Mouse (Mus musculus) R1 (cell line): ENCODE data around the gene Rab8b.

ENCODE experiments used
- DNase-seq: peaks from one replicate; pipeline ENCODE4 v3.0.0-alpha.2; 2018; ENCODE audit warnings: low read depth, low spot score

Rab8b gene

GRCm38 (mm10) chr9:66919382-66919971 lies at the start of gene Rab8b:
TSS of gene Rab8b (minus strand) at chr9:66919687.
- peak; percentile 97 for DNase-seq

- DNase-seq, result no peak
Observed at GRCm38 (mm10) chr9:66967492-66967891, 48.0 kb upstream of the Rab8b start.

GRCm38 (mm10) chr9:66961478-66961877 lies 42.0 kb upstream of the Rab8b start:
- no peak for DNase-seq

- DNase-seq, result no peak
Observed at GRCm38 (mm10) chr9:66957451-66957850, 38.0 kb upstream of the Rab8b start.

GRCm38 (mm10) chr9:66952886-66953285 lies 33.4 kb upstream of the Rab8b start:
- DNase-seq, result no peak

GRCm38 (mm10) chr9:66952321-66952720 lies 32.8 kb upstream of the Rab8b start:
- no peak for DNase-seq

GRCm38 (mm10) chr9:66948536-66948935 lies 29.0 kb upstream of the Rab8b start:
- no peak for DNase-seq

- peak; percentile 96 for DNase-seq
Observed at GRCm38 (mm10) chr9:66945647-66946641, 26.5 kb upstream of the Rab8b start, which contains the start of gene Rps27l. TSS of gene Rps27l (plus strand) at chr9:66946086.

GRCm38 (mm10) chr9:66945161-66945560 lies 25.7 kb upstream of the Rab8b start:
- no peak for DNase-seq

- peak; percentile 82 for DNase-seq
Observed at GRCm38 (mm10) chr9:66938836-66939235, 19.3 kb upstream of the Rab8b start.

GRCm38 (mm10) chr9:66937507-66937906 lies 18.0 kb upstream of the Rab8b start:
- no peak for DNase-seq

GRCm38 (mm10) chr9:66933869-66934808 lies 14.7 kb upstream of the Rab8b start:
- no peak for DNase-seq

GRCm38 (mm10) chr9:66930351-66930750 lies 10.9 kb upstream of the Rab8b start:
- DNase-seq, result no peak

- DNase-seq, result no peak
Observed at GRCm38 (mm10) chr9:66927696-66928402, 8.4 kb upstream of the Rab8b start.

- DNase-seq, result no peak
Observed at GRCm38 (mm10) chr9:66925853-66926252, 6.4 kb upstream of the Rab8b start.

GRCm38 (mm10) chr9:66922076-66922475 lies 2.6 kb upstream of the Rab8b start:
- peak; percentile 63 for DNase-seq

- no peak for DNase-seq
Observed at GRCm38 (mm10) chr9:66920488-66921279, 1.2 kb upstream of the Rab8b start.

GRCm38 (mm10) chr9:66919981-66920380 lies 494 bp upstream of the Rab8b start:
- no peak for DNase-seq

- peak; percentile 13 for DNase-seq
Observed at GRCm38 (mm10) chr9:66918672-66919330, 686 bp downstream of the Rab8b start.

GRCm38 (mm10) chr9:66917892-66918255 lies 1.6 kb downstream of the Rab8b start:
- no peak for DNase-seq
